Mouse (Mus musculus) embryonic fibroblast, embryonic 13.5 days (primary cell): ENCODE results near the gene Crmp1. TPM values are rescaled to one million over a fixed set of nuclear protein-coding genes. Genes with fewer than 3 reads are reported as not detected.
A peak's percentile ranks its signal among the peaks of the same experiment; 100 is the strongest.

Source experiments
- H3K27ac ChIP-seq: 2 replicates; pipeline ENCODE4 v1.5.1; 2012; ENCODE audit warnings: low read length, control low read depth, inconsistent platforms; ENCODE audit not compliant: insufficient read depth
- H3K4me1 ChIP-seq: 2 replicates; pipeline ENCODE4 v1.6.1; 2011; ENCODE audit warnings: low read length; ENCODE audit not compliant: control insufficient read depth, insufficient read depth
- H3K4me3 ChIP-seq: 2 replicates; pipeline ENCODE4 v1.5.1; 2011; ENCODE audit warnings: mild to moderate bottlenecking, control low read depth, low read length; ENCODE audit not compliant: insufficient read depth
- CTCF ChIP-seq: IDR thresholded peaks from 2 replicates; pipeline ENCODE4 v1.5.1; 2011; ENCODE audit warnings: mild to moderate bottlenecking, control low read depth, low read length, moderate library complexity, borderline replicate concordance; ENCODE audit not compliant: insufficient read depth
- POLR2A ChIP-seq: IDR thresholded peaks from 2 replicates; pipeline ENCODE4 v1.6.1; 2011; ENCODE audit warnings: low read depth, mild to moderate bottlenecking, control low read depth, low read length, moderate library complexity
- polyA plus RNA-seq: library from polyadenylated mRNA; stranded (reverse); fragments of >200 nt; gene quantifications from 2 replicates; pipeline ENCODE4 v1.2.4, GENCODE M21; 2011; ENCODE audit warnings: low read depth; ENCODE audit not compliant: missing spikeins, insufficient read length

The Crmp1 gene
- polyA plus RNA-seq, 1 experiment: 7.5 TPM

GRCm38 (mm10) chr5:37281021-37281420 lies 39.3 kb downstream of the Crmp1 start:
- TF ChIP-seq POLR2A: no peak
- TF ChIP-seq CTCF: no peak
- H3K4me1 ChIP-seq: no peaks in the 10 kb centered on the region
- H3K27ac ChIP-seq: no peak overlapping the region
- H3K4me3 ChIP-seq: no peak overlapping the region

DNA sequence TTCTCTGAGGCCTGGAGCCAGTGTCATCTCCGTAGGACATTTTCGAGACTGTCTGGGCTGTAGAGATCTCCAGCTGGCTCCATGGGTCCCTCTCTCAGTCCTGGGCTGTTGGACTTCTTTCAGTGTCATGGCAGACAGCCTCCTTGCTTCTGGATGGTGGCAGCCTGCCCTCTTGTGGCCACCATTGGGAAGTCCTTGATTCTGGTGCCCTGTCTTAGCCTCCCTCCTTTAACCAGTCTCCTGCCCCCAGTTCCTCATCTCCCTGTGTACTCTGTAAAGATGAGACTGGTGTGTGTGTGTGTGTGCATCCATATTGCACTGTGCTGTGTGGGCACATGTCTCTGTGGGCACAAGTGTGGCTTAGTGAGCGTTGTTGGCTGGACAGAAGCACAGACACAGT lies 46.6 kb downstream of the Crmp1 start:
- Histone ChIP-seq H3K4me1 (no peaks in the 10 kb centered on the region), H3K27ac (no peak overlapping the region), H3K4me3 (no peak overlapping the region)
- TF ChIP-seq POLR2A: no peak
- TF ChIP-seq CTCF: peak; percentile 90

- Histone ChIP-seq H3K27ac (no peak overlapping the region), H3K4me1 (no peaks in the 10 kb centered on the region), H3K4me3 (no peak overlapping the region)
- TF ChIP-seq POLR2A (no peak), CTCF (peak; percentile 86; the same call in 1 of the 2 replicates)
Observed at GRCm38 (mm10) chr5:37289236-37289635, 47.5 kb downstream of the Crmp1 start.

DNA sequence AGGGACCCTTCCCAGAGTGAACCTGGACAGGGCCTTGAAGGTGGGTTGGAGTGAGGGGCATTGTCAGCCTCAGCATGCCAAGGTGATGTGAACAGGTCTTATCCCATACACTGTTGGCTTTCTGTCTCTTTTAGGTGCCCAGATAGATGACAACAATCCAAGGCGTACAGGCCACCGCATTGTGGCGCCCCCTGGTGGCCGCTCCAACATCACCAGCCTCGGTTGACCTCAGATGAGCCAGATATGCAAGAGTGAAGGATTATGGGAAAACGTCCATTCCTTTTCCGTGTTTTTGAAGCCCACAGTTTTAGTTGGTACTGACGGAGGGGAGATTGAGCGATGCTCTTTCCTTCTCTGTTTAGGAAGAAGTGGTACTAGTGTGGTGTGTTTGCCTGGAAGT lies 49.2 kb downstream of the Crmp1 start:
- peak; percentile 36; the same call in 1 of the 2 replicates for TF ChIP-seq CTCF
- TF ChIP-seq POLR2A: no peak
- Histone ChIP-seq H3K4me1 (no peaks in the 10 kb centered on the region), H3K4me3 (no peak overlapping the region), H3K27ac (no peak overlapping the region)

GRCm38 (mm10) chr5:37296717-37297116 lies 55.0 kb downstream of the Crmp1 start:
- TF ChIP-seq CTCF: no peak
- TF ChIP-seq POLR2A: no peak
- Histone ChIP-seq H3K4me1 (no peaks in the 10 kb centered on the region), H3K4me3 (no peak overlapping the region), H3K27ac (no peak overlapping the region)

DNA sequence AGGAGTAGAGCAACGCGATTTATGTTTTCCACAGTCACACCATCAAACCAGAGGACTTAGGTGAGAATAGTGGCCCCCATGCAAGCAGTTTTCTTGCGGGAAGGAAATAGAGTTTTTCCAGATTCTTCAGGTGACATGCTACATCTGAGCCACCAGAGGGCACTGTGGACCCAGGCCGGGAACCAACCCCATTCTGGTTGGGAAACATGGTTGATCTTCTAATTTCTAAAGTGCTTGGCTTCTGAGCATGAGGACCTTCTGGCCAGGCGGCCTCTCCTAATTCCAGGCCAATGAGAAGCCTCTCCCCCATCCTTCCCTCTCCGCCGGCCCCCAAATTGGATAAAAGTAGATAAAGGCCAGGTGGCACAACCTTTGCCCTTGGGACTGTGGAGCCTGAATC lies 56.6 kb downstream of the Crmp1 start:
- H3K27ac ChIP-seq: no peak overlapping the region
- TF ChIP-seq POLR2A: no peak
- TF ChIP-seq CTCF: peak; percentile 71; the same call in 1 of the 2 replicates

GRCm38 (mm10) chr5:37310026-37310425 lies 68.3 kb downstream of the Crmp1 start:
- H3K27ac ChIP-seq: no peak overlapping the region
- no peak overlapping the region for H3K4me3 ChIP-seq
- no peak for TF ChIP-seq CTCF
- no peak for TF ChIP-seq POLR2A
- H3K4me1 ChIP-seq: no peaks in the 10 kb centered on the region

More for the DNA sequence above, 56.6 kb downstream of the Crmp1 start:
- H3K4me1 ChIP-seq: no peaks in the 10 kb centered on the region
- no peak overlapping the region for H3K4me3 ChIP-seq

DNA sequence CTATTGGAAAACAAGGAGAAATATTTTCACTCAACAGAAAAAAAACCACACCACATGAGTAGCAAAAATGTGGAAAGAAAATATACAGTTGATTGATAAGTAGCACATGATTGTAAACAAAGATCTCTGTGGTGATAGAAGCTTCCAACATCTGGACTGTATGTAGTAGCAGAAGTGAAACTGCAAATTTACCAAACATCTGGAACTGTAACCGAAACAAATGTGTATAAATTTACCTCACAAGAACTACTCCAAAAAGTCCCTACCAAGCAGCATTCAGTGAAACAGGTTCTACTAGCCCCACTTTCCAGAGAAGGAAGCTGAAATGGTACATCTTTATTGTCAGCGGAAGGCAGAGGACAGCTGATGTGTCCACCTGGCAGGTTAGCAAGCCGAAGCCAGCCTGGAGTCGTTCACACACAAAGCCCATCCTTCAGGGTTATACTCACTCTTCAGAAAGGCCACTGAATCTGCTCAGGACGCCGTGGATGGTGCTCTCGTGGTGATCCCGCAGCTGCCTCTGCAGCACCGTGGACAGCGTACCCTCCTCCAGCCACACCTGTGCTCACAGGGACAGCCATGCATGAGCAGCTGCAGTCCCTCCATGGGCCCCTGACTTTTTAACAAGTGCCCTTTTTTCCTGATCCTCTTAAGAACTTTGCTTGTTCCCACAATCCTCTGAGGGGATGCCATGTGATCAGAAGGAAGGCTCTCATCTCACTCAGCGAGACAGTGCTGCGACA lies 71.4 kb downstream of the Crmp1 start:
- TF ChIP-seq CTCF: no peak
- TF ChIP-seq POLR2A: no peak
- Histone ChIP-seq H3K4me3 (no peak overlapping the region), H3K27ac (no peak overlapping the region), H3K4me1 (no peaks in the 10 kb centered on the region)

GRCm38 (mm10) chr5:37318715-37319114 lies 77.0 kb downstream of the Crmp1 start:
- H3K4me3 ChIP-seq: no peak overlapping the region
- no peak overlapping the region for H3K27ac ChIP-seq
- no peak for TF ChIP-seq POLR2A
- no peak for TF ChIP-seq CTCF
- H3K4me1 ChIP-seq: no peaks in the 10 kb centered on the region

GRCm38 (mm10) chr5:37320174-37320573 lies 78.4 kb downstream of the Crmp1 start:
- Histone ChIP-seq H3K27ac (no peak overlapping the region), H3K4me1 (no peaks in the 10 kb centered on the region), H3K4me3 (no peak overlapping the region)
- TF ChIP-seq CTCF: no peak
- no peak for TF ChIP-seq POLR2A
